Mouse (Mus musculus): Measurements from ENCODE around the gene Desi1. TPM values are rescaled to one million over a fixed set of nuclear protein-coding genes. Genes with fewer than 3 reads are reported as not detected.

The Desi1 gene
- polyA plus RNA-seq, 1 experiment from 2014 or later: 20.8 TPM

- no peak overlapping the region for H3K9ac ChIP-seq (ENCODE audit: low read length)
- H3K27ac ChIP-seq (replicated peaks): no peak overlapping the region
- no peaks in the 10 kb centered on the region for H3K27me3 ChIP-seq (ENCODE audit: control insufficient read depth, insufficient read depth, low read length)
- no peak overlapping the region for H3K4me3 ChIP-seq (ENCODE audit: low read depth, low read length)
- peak; percentile 56 for DNase-seq (ENCODE audit: low spot score)
- WGBS: 44% methylated on average over 7 of the region's 7 CpGs
- no peaks in the 10 kb centered on the region for H3K4me1 ChIP-seq (replicated peaks; ENCODE audit: control insufficient read depth, insufficient read depth)
- H3K4me2 ChIP-seq (replicated peaks; ENCODE audit: low read depth): no peak overlapping the region
- no peaks in the 10 kb centered on the region for H3K9me3 ChIP-seq (ENCODE audit: control insufficient read depth, low read length)
- ATAC-seq (ENCODE audit: low FRiP score, low TSS enrichment): no peak
- no peak for TF ChIP-seq EP300 (optimal IDR thresholded peaks at IDR 0.05)
- TF ChIP-seq CTCF (IDR thresholded peaks at IDR 0.05; ENCODE audit: low read depth): no peak
- H3K36me3 ChIP-seq (ENCODE audit: control insufficient read depth, insufficient read depth, low read length): no peaks in the 10 kb centered on the region
Observed at GRCm38 (mm10) chr15:81969173-81969572, 64.5 kb downstream of the Desi1 start.

GRCm38 (mm10) chr15:81968447-81968846, 65.2 kb downstream of the Desi1 start:
- no peak for ATAC-seq (ENCODE audit: low FRiP score, low TSS enrichment)
- no peak overlapping the region for H3K4me2 ChIP-seq (replicated peaks; ENCODE audit: low read depth)
- H3K4me3 ChIP-seq (ENCODE audit: low read depth, low read length): no peak overlapping the region
- no peak for DNase-seq (ENCODE audit: low spot score)
- no peak overlapping the region for H3K9ac ChIP-seq (ENCODE audit: low read length)
- H3K27me3 ChIP-seq (ENCODE audit: control insufficient read depth, insufficient read depth, low read length): no peaks in the 10 kb centered on the region
- WGBS: 45% methylated on average over 2 of the region's 2 CpGs
- H3K9me3 ChIP-seq (ENCODE audit: control insufficient read depth, low read length): no peaks in the 10 kb centered on the region
- TF ChIP-seq EP300 (optimal IDR thresholded peaks at IDR 0.05) (no peak), CTCF (IDR thresholded peaks at IDR 0.05; ENCODE audit: low read depth) (no peak)
- H3K36me3 ChIP-seq (ENCODE audit: control insufficient read depth, insufficient read depth, low read length): no peaks in the 10 kb centered on the region
- H3K4me1 ChIP-seq (replicated peaks; ENCODE audit: control insufficient read depth, insufficient read depth): no peaks in the 10 kb centered on the region
- H3K27ac ChIP-seq (replicated peaks): no peak overlapping the region

- Histone ChIP-seq H3K4me2 (replicated peaks; ENCODE audit: low read depth) (no peak overlapping the region), H3K27ac (replicated peaks) (no peak overlapping the region), H3K4me3 (ENCODE audit: low read depth, low read length) (no peak overlapping the region), H3K9me3 (ENCODE audit: control insufficient read depth, low read length) (no peaks in the 10 kb centered on the region), H3K27me3 (ENCODE audit: control insufficient read depth, insufficient read depth, low read length) (no peaks in the 10 kb centered on the region), H3K4me1 (replicated peaks; ENCODE audit: control insufficient read depth, insufficient read depth) (no peaks in the 10 kb centered on the region), H3K9ac (ENCODE audit: low read length) (no peak overlapping the region), H3K36me3 (ENCODE audit: control insufficient read depth, insufficient read depth, low read length) (no peaks in the 10 kb centered on the region)
- ATAC-seq (ENCODE audit: low FRiP score, low TSS enrichment): no peak
- no peak for TF ChIP-seq EP300 (optimal IDR thresholded peaks at IDR 0.05)
- no peak for TF ChIP-seq CTCF (IDR thresholded peaks at IDR 0.05; ENCODE audit: low read depth)
- 87% methylated on average over 5 of the region's 5 CpGs for WGBS
- DNase-seq (ENCODE audit: low spot score): no peak
Observed at GRCm38 (mm10) chr15:81967821-81968220, 65.8 kb downstream of the Desi1 start.

GRCm38 (mm10) chr15:81966062-81966829, 67.4 kb downstream of the Desi1 start:
- TF ChIP-seq EP300 (optimal IDR thresholded peaks at IDR 0.05) (no peak), CTCF (IDR thresholded peaks at IDR 0.05; ENCODE audit: low read depth) (no peak)
- H3K9ac ChIP-seq (ENCODE audit: low read length): no peak overlapping the region
- H3K4me2 ChIP-seq (replicated peaks; ENCODE audit: low read depth): no peak overlapping the region
- H3K27ac ChIP-seq (replicated peaks): no peak overlapping the region
- no peak for ATAC-seq (ENCODE audit: low FRiP score, low TSS enrichment)
- no peaks in the 10 kb centered on the region for H3K4me1 ChIP-seq (replicated peaks; ENCODE audit: control insufficient read depth, insufficient read depth)
- DNase-seq (ENCODE audit: low spot score): no peak
- no peaks in the 10 kb centered on the region for H3K9me3 ChIP-seq (ENCODE audit: control insufficient read depth, low read length)
- WGBS: 79% methylated on average over 13 of the region's 14 CpGs
- H3K36me3 ChIP-seq (ENCODE audit: control insufficient read depth, insufficient read depth, low read length): no peaks in the 10 kb centered on the region
- no peaks in the 10 kb centered on the region for H3K27me3 ChIP-seq (ENCODE audit: control insufficient read depth, insufficient read depth, low read length)
- no peak overlapping the region for H3K4me3 ChIP-seq (ENCODE audit: low read depth, low read length)

- Histone ChIP-seq H3K27ac (replicated peaks) (no peak overlapping the region), H3K4me2 (replicated peaks; ENCODE audit: low read depth) (no peak overlapping the region), H3K9me3 (ENCODE audit: control insufficient read depth, low read length) (no peaks in the 10 kb centered on the region), H3K36me3 (ENCODE audit: control insufficient read depth, insufficient read depth, low read length) (no peaks in the 10 kb centered on the region), H3K4me3 (ENCODE audit: low read depth, low read length) (no peak overlapping the region), H3K4me1 (replicated peaks; ENCODE audit: control insufficient read depth, insufficient read depth) (no peaks in the 10 kb centered on the region), H3K27me3 (ENCODE audit: control insufficient read depth, insufficient read depth, low read length) (no peaks in the 10 kb centered on the region), H3K9ac (ENCODE audit: low read length) (no peak overlapping the region)
- DNase-seq (ENCODE audit: low spot score) (no peak), ATAC-seq (ENCODE audit: low FRiP score, low TSS enrichment) (no peak)
- TF ChIP-seq CTCF (IDR thresholded peaks at IDR 0.05; ENCODE audit: low read depth) (no peak), EP300 (optimal IDR thresholded peaks at IDR 0.05) (no peak)
- 57% methylated on average over 4 of the region's 4 CpGs for WGBS
Observed at GRCm38 (mm10) chr15:81964980-81965545, 68.6 kb downstream of the Desi1 start.

- no peak overlapping the region for H3K4me2 ChIP-seq (replicated peaks; ENCODE audit: low read depth)
- ATAC-seq (ENCODE audit: low FRiP score, low TSS enrichment): no peak
- DNase-seq (ENCODE audit: low spot score): no peak
- WGBS: 40% methylated on average over 1 of the region's 1 CpGs
- no peak overlapping the region for H3K4me3 ChIP-seq (ENCODE audit: low read depth, low read length)
- H3K36me3 ChIP-seq (ENCODE audit: control insufficient read depth, insufficient read depth, low read length): no peaks in the 10 kb centered on the region
- H3K27ac ChIP-seq (replicated peaks): no peak overlapping the region
- no peaks in the 10 kb centered on the region for H3K27me3 ChIP-seq (ENCODE audit: control insufficient read depth, insufficient read depth, low read length)
- no peaks in the 10 kb centered on the region for H3K4me1 ChIP-seq (replicated peaks; ENCODE audit: control insufficient read depth, insufficient read depth)
- no peak for TF ChIP-seq CTCF (IDR thresholded peaks at IDR 0.05; ENCODE audit: low read depth)
- no peak for TF ChIP-seq EP300 (optimal IDR thresholded peaks at IDR 0.05)
- H3K9me3 ChIP-seq (ENCODE audit: control insufficient read depth, low read length): no peaks in the 10 kb centered on the region
- H3K9ac ChIP-seq (ENCODE audit: low read length): no peak overlapping the region
Observed at GRCm38 (mm10) chr15:81964262-81964661, 69.4 kb downstream of the Desi1 start.
